Mouse (Mus musculus) heart, embryonic 11.5 days (tissue): ENCODE measurements around the gene Ces1a. TPM values are rescaled to one million over a fixed set of nuclear protein-coding genes. Genes with fewer than 3 reads are reported as not detected.

ENCODE experiments used
- ATAC-seq: fragments of 200-750 bp; cut with Nextera tagmentation; replicated peaks from 2 replicates; pipeline ENCODE4 v1.8.0; 2017; ENCODE audit warnings: moderate library complexity; ENCODE audit not compliant: insufficient number of reproducible peaks, low FRiP score, low TSS enrichment
- H3K27ac ChIP-seq: fragments of 300-500 bp; sonication (generic); 2 replicates; pipeline ENCODE4 v1.5.1; 2014; ENCODE audit warnings: mild to moderate bottlenecking, low read depth, low read length
- H3K27me3 ChIP-seq: fragments of 300-500 bp; sonication (generic); 2 replicates; pipeline ENCODE4 v1.6.1; 2014; ENCODE audit warnings: mild to moderate bottlenecking, low read length, mixed read lengths; ENCODE audit not compliant: control insufficient read depth, insufficient read depth
- H3K36me3 ChIP-seq: fragments of 300-500 bp; sonication (generic); 2 replicates; pipeline ENCODE4 v1.6.1; 2014; ENCODE audit warnings: mild to moderate bottlenecking, low read length, moderate library complexity, mixed read lengths; ENCODE audit not compliant: control insufficient read depth, insufficient read depth
- H3K4me1 ChIP-seq: fragments of 300-500 bp; sonication (generic); 2 replicates; pipeline ENCODE4 v1.6.1; 2014; ENCODE audit warnings: low read length; ENCODE audit not compliant: control insufficient read depth, insufficient read depth
- H3K4me2 ChIP-seq: fragments of 300-500 bp; sonication (generic); 2 replicates; pipeline ENCODE4 v1.6.1; 2014; ENCODE audit warnings: mild to moderate bottlenecking, moderate library complexity
- H3K4me3 ChIP-seq: fragments of 300-500 bp; sonication (generic); 2 replicates; pipeline ENCODE4 v1.5.1; 2014; ENCODE audit warnings: low read depth, low read length
- H3K9ac ChIP-seq: fragments of 300-500 bp; sonication (generic); 2 replicates; pipeline ENCODE4 v1.6.1; 2014; ENCODE audit warnings: mild to moderate bottlenecking, low read depth, low read length, moderate library complexity
- H3K9me3 ChIP-seq: fragments of 300-500 bp; sonication (generic); replicated peaks from 2 replicates; pipeline ENCODE4 v1.6.1; 2016; ENCODE audit warnings: low read length; ENCODE audit not compliant: control insufficient read depth
- WGBS: fragments of 180-500 bp; shearing (Covaris S2); extraction: QIAGEN DNeasy Blood & Tissue Kit; methylation state at CpG from one replicate; pipeline ENCODE4 v1.1.7; 2014; ENCODE audit not compliant: insufficient replicate concordance; 5-methylcytosine and 5-hydroxymethylcytosine counted together
- polyA plus RNA-seq: library from polyadenylated mRNA; unstranded; fragments of >200 nt; fragmentation: Nextera tagmentation; extraction: Ambion mirVana; gene quantifications from 2 replicates; pipeline ENCODE4 v1.2.1, GENCODE M21; 2014

Ces1a gene
- polyA plus RNA-seq, 1 experiment from 2014 or later, result not detected

GRCm38 (mm10) chr8:93014300-93014699 is 33.7 kb downstream of the Ces1a start:
- H3K4me2 ChIP-seq, result no peak overlapping the region
- peaks cover 4% of the 10 kb centered on the region for H3K4me1 ChIP-seq
- no peaks in the 10 kb centered on the region for H3K36me3 ChIP-seq
- no peaks in the 10 kb centered on the region for H3K27me3 ChIP-seq
- H3K4me3 ChIP-seq, result no peak overlapping the region
- H3K9ac ChIP-seq, result no peak overlapping the region
- no peak for ATAC-seq
- 25% methylated on average over 4 of the region's 4 CpGs for WGBS
- H3K27ac ChIP-seq, result no peak overlapping the region
- H3K9me3 ChIP-seq, result no peaks in the 10 kb centered on the region

GRCm38 (mm10) chr8:93012226-93012625 is 35.8 kb downstream of the Ces1a start:
- no peak for ATAC-seq
- no peaks in the 10 kb centered on the region for H3K27me3 ChIP-seq
- H3K9me3 ChIP-seq, result no peaks in the 10 kb centered on the region
- peaks cover 4% of the 10 kb centered on the region for H3K4me1 ChIP-seq
- WGBS, result 71% methylated on average over 6 of the region's 6 CpGs
- H3K36me3 ChIP-seq, result no peaks in the 10 kb centered on the region
- no peak overlapping the region for H3K9ac ChIP-seq
- H3K4me3 ChIP-seq, result no peak overlapping the region
- H3K27ac ChIP-seq, result no peak overlapping the region
- no peak overlapping the region for H3K4me2 ChIP-seq

GRCm38 (mm10) chr8:93011439-93011838 is 36.6 kb downstream of the Ces1a start:
- ATAC-seq, result no peak
- Histone ChIP-seq H3K9me3 (no peaks in the 10 kb centered on the region), H3K4me2 (no peak overlapping the region), H3K4me1 (peaks cover 4% of the 10 kb centered on the region), H3K9ac (no peak overlapping the region), H3K36me3 (no peaks in the 10 kb centered on the region), H3K27ac (no peak overlapping the region), H3K27me3 (no peaks in the 10 kb centered on the region), H3K4me3 (no peak overlapping the region)
- WGBS, result 12% methylated on average over 9 of the region's 9 CpGs

DNA sequence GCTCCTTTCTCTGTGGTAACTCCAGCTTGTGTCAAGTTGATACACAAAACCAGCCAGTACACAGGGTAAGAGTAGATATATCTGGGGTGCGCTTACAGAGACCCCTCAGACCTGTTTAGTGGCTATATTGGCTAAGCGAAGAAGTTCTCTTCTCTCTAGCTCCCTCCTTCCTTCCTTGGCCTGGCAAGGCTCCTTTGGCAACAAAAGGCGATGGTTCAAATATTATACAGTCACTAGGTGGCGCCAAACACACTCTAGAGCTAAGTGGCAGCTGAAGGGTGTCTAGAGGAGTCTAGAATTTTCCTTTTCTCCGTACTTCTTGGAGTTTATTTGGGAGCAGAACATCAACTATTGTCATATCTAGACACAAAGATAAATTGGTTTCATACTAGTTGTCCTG is 37.7 kb downstream of the Ces1a start:
- ATAC-seq, result no peak
- Histone ChIP-seq H3K9me3 (no peaks in the 10 kb centered on the region), H3K36me3 (no peaks in the 10 kb centered on the region), H3K27ac (no peak overlapping the region), H3K4me2 (no peak overlapping the region), H3K4me3 (no peak overlapping the region), H3K27me3 (no peaks in the 10 kb centered on the region), H3K9ac (no peak overlapping the region), H3K4me1 (peaks cover 4% of the 10 kb centered on the region)
- WGBS, result 27% methylated on average over 5 of the region's 5 CpGs

DNA sequence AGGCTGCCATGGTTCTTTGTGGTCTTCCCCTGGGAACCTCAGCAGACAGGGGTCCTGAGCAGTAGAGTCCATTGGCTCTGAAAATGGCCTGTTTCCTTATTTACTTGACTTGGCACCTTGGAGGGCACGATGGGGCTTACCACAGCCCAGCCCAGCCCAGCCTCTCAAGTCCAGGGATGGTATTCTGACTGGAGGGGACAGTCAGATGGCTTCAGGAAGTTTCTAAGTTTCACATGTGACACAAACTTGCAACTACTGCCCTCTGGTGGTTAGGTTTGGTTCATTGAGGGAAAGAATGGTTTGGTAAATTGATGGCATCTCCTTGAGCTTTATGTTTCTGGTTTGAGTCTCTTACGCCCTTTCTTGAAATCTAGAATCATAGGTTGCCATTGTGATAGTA is 49.4 kb downstream of the Ces1a start:
- no peaks in the 10 kb centered on the region for H3K9me3 ChIP-seq

DNA sequence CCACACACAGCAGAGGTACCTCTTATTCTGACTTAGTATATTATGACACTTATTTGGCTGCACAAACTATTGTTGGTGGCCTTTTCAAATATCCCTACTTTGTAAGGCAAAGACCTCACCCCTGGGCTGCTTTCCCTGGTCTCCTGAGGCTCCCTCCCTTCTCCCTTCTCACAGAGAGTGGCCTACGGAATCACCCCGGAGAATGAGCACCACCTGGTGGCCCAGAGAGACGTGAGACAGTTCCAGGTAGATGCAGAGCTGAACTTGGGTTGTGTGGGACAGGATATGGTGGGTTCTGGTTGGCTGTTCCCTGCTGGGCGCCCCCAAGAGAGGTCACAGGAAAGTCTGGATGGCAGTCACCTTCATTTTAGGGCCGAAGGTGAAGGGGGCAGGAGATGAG is 51.2 kb downstream of the Ces1a start:
- 15% methylated on average over 5 of the region's 5 CpGs for WGBS
- Histone ChIP-seq H3K36me3 (no peaks in the 10 kb centered on the region), H3K27ac (no peak overlapping the region), H3K4me1 (peaks cover 3% of the 10 kb centered on the region; the same call in 1 of the 2 replicates), H3K27me3 (no peaks in the 10 kb centered on the region), H3K9me3 (no peaks in the 10 kb centered on the region), H3K4me3 (no peak overlapping the region), H3K4me2 (no peak overlapping the region), H3K9ac (no peak overlapping the region)
- no peak for ATAC-seq

More for the DNA sequence above, 49.4 kb downstream of the Ces1a start:
- Histone ChIP-seq H3K4me3 (no peak overlapping the region), H3K4me2 (no peak overlapping the region), H3K9ac (no peak overlapping the region), H3K36me3 (no peaks in the 10 kb centered on the region), H3K4me1 (peaks cover 3% of the 10 kb centered on the region; the same call in 1 of the 2 replicates), H3K27ac (no peak overlapping the region), H3K27me3 (no peaks in the 10 kb centered on the region)
- 40% methylated on average over 2 of the region's 2 CpGs for WGBS
- ATAC-seq, result no peak

DNA sequence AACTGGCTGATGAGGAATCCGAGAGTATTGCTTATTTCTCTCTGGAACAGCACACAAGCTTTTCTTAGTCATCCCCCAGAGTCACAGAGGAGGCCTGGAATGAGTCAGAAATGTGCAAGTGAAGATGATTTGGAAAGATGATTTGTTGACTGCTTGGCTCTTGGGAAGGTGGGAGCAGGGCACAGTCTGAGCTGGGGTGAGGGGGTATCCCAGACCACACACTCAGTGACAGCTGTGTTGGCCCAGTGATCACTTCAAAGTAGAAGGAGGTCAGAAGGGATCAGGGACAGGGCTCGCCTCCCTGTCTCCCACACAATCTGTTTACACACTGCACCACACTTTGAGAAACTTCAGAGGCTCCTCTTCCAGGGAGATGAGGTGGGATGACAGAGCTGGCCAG is 63.6 kb downstream of the Ces1a start:
- H3K27ac ChIP-seq, result no peak overlapping the region
- ATAC-seq, result no peak
- no peak overlapping the region for H3K4me2 ChIP-seq
- no peaks in the 10 kb centered on the region for H3K27me3 ChIP-seq
- H3K4me1 ChIP-seq, result no peaks in the 10 kb centered on the region
- no peaks in the 10 kb centered on the region for H3K36me3 ChIP-seq
- WGBS, result 67% methylated on average over 2 of the region's 2 CpGs
- no peaks in the 10 kb centered on the region for H3K9me3 ChIP-seq
- H3K4me3 ChIP-seq, result no peak overlapping the region
- H3K9ac ChIP-seq, result no peak overlapping the region

DNA sequence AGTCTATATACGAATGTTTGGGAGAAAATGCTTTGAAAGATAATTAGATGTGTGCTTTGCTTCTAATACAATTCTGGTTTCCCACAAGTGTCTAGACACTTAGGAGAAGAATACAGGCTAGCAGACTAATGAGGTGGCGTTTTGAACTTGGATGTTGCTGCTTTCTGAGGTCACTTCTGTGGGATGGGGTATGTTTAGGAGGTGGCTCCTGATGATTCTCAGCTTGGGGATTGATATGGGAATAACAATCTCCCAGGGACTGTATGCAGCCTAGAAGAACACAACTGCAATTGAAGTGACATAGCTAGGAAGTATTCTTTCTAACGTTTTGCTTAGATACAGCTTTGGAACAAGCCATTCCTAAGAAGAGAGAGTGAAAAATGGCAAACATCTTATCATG is 65.5 kb downstream of the Ces1a start:
- Histone ChIP-seq H3K27me3 (no peaks in the 10 kb centered on the region), H3K9me3 (no peaks in the 10 kb centered on the region), H3K36me3 (no peaks in the 10 kb centered on the region), H3K4me2 (no peak overlapping the region), H3K27ac (no peak overlapping the region), H3K4me1 (no peaks in the 10 kb centered on the region), H3K9ac (no peak overlapping the region), H3K4me3 (no peak overlapping the region)
- no peak for ATAC-seq
- WGBS, result 67% methylated on average over 3 of the region's 3 CpGs

DNA sequence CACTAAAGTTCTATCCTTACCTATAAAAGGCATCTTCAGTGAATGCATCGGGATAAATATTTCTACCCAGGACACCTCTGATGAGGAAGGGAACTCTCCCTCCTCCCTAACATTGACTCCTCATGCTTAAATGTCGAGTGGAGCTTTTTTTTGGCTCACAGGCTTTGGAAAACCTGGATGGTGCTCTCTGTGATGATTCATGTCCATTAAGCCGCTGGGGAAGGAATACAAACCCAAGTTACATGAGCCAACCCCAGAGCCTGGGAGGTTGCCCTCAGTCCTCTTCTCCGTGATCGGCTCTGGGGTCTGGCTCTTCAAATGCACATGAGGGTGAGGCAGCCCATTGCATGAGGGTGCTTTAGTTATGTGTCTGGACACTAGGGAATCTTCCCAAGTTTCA is 71.3 kb downstream of the Ces1a start:
- 81% methylated on average over 5 of the region's 5 CpGs for WGBS
- H3K36me3 ChIP-seq, result no peaks in the 10 kb centered on the region
- ATAC-seq, result no peak
- no peak overlapping the region for H3K4me2 ChIP-seq
- peaks cover 4% of the 10 kb centered on the region; the same call in 1 of the 2 replicates for H3K4me1 ChIP-seq
- H3K27ac ChIP-seq, result no peak overlapping the region
- no peak overlapping the region for H3K4me3 ChIP-seq
- H3K27me3 ChIP-seq, result no peaks in the 10 kb centered on the region
- H3K9ac ChIP-seq, result no peak overlapping the region
- H3K9me3 ChIP-seq, result no peaks in the 10 kb centered on the region
